Mouse (Mus musculus): ENCODE measurements around the gene Npc2. TPM values are rescaled to one million over a fixed set of nuclear protein-coding genes. Genes with fewer than 3 reads are reported as not detected.

Gene Npc2
- polyA plus RNA-seq (2015; fragmentation: Nextera tagmentation; extraction: Ambion mirVana), result 76.7 and 77.9 TPM in 2 replicates

- ATAC-seq, result peak; percentile 99
- peaks cover 22% of the 10 kb centered on the region for H3K4me1 ChIP-seq (replicated peaks)
Observed at GRCm38 (mm10) chr12:84772726-84773441, at the start of gene Npc2, which contains the start of gene Isca2. TSS of gene Npc2 (minus strand) at chr12:84773152. TSS of gene Isca2 (plus strand) at chr12:84773251.

GRCm38 (mm10) chr12:84819236-84820168, 46.5 kb upstream of the Npc2 start:
- H3K36me3 ChIP-seq, result no peaks in the 10 kb centered on the region
- H3K9me3 ChIP-seq, result no peaks in the 10 kb centered on the region
- no peak overlapping the region for H3K4me2 ChIP-seq (replicated peaks)
- no peak overlapping the region for H3K27ac ChIP-seq
- no peak overlapping the region for H3K9ac ChIP-seq
- WGBS, result 85% methylated on average over 13 of the region's 13 CpGs
- H3K4me1 ChIP-seq (replicated peaks), result no peaks in the 10 kb centered on the region
- no peak; the same call in 1 of the 2 replicates for ATAC-seq
- no peak overlapping the region for H3K4me3 ChIP-seq (replicated peaks)
- no peaks in the 10 kb centered on the region for H3K27me3 ChIP-seq (replicated peaks)

More at GRCm38 (mm10) chr12:84772726-84773441, at the start of gene Npc2, which contains the start of gene Isca2:
- peak within 1 kb of the TSS; percentile 94 for H3K27ac ChIP-seq
- H3K4me2 ChIP-seq (replicated peaks), result peak within 1 kb of the TSS; percentile 70
- no peaks in the 10 kb centered on the region for H3K27me3 ChIP-seq (replicated peaks)
- H3K36me3 ChIP-seq, result peaks cover 4% of the 10 kb centered on the region; the same call in 1 of the 2 replicates
- WGBS, result under 1% methylated on average over 50 of the region's 50 CpGs
- no peaks in the 10 kb centered on the region for H3K9me3 ChIP-seq
- H3K9ac ChIP-seq, result peak within 1 kb of the TSS; percentile 77
- H3K4me3 ChIP-seq (replicated peaks), result peak within 1 kb of the TSS; percentile 68

GRCm38 (mm10) chr12:84818496-84818895, 45.5 kb upstream of the Npc2 start:
- no peaks in the 10 kb centered on the region for H3K36me3 ChIP-seq
- no peaks in the 10 kb centered on the region for H3K4me1 ChIP-seq (replicated peaks)
- H3K9ac ChIP-seq, result no peak overlapping the region
- no peak overlapping the region for H3K4me3 ChIP-seq (replicated peaks)
- ATAC-seq, result no peak
- no peak overlapping the region for H3K27ac ChIP-seq
- H3K4me2 ChIP-seq (replicated peaks), result no peak overlapping the region
- H3K9me3 ChIP-seq, result no peaks in the 10 kb centered on the region
- H3K27me3 ChIP-seq (replicated peaks), result no peaks in the 10 kb centered on the region
- 72% methylated on average over 4 of the region's 4 CpGs for WGBS

GRCm38 (mm10) chr12:84814663-84815325, 41.8 kb upstream of the Npc2 start:
- Histone ChIP-seq H3K4me3 (replicated peaks) (no peak overlapping the region), H3K27ac (no peak overlapping the region), H3K9me3 (no peaks in the 10 kb centered on the region), H3K36me3 (no peaks in the 10 kb centered on the region), H3K4me1 (replicated peaks) (no peaks in the 10 kb centered on the region), H3K4me2 (replicated peaks) (no peak overlapping the region), H3K9ac (no peak overlapping the region), H3K27me3 (replicated peaks) (no peaks in the 10 kb centered on the region)
- ATAC-seq, result no peak
- 57% methylated on average over 3 of the region's 3 CpGs for WGBS

- H3K4me1 ChIP-seq (replicated peaks), result no peaks in the 10 kb centered on the region
- ATAC-seq, result no peak
- H3K9me3 ChIP-seq, result no peaks in the 10 kb centered on the region
- H3K4me3 ChIP-seq (replicated peaks), result no peak overlapping the region
- no peak overlapping the region for H3K27ac ChIP-seq
- H3K36me3 ChIP-seq, result no peaks in the 10 kb centered on the region
- H3K27me3 ChIP-seq (replicated peaks), result no peaks in the 10 kb centered on the region
- H3K4me2 ChIP-seq (replicated peaks), result no peak overlapping the region
- WGBS, result 47% methylated on average over 7 of the region's 7 CpGs
- H3K9ac ChIP-seq, result no peak overlapping the region
Observed at GRCm38 (mm10) chr12:84813773-84814172, 40.8 kb upstream of the Npc2 start.

- Histone ChIP-seq H3K4me3 (replicated peaks) (no peak overlapping the region), H3K27me3 (replicated peaks) (no peaks in the 10 kb centered on the region), H3K4me1 (replicated peaks) (no peaks in the 10 kb centered on the region), H3K9ac (no peak overlapping the region), H3K4me2 (replicated peaks) (no peak overlapping the region), H3K27ac (no peak overlapping the region), H3K36me3 (no peaks in the 10 kb centered on the region), H3K9me3 (no peaks in the 10 kb centered on the region)
- ATAC-seq, result no peak
- 57% methylated on average over 3 of the region's 3 CpGs for WGBS
Observed at GRCm38 (mm10) chr12:84812004-84812403, 39.1 kb upstream of the Npc2 start.

- Histone ChIP-seq H3K4me2 (replicated peaks) (no peak overlapping the region), H3K27me3 (replicated peaks) (no peaks in the 10 kb centered on the region)
- 52% methylated on average over 4 of the region's 4 CpGs for WGBS
Observed at GRCm38 (mm10) chr12:84811510-84811909, 38.6 kb upstream of the Npc2 start.

GRCm38 (mm10) chr12:84810810-84811209, 37.9 kb upstream of the Npc2 start:
- no peaks in the 10 kb centered on the region for H3K27me3 ChIP-seq (replicated peaks)
- 71% methylated on average over 1 of the region's 1 CpGs for WGBS
- 0 out of 2 replicates have a peak, but pooled peaks have one; percentile 16 for ATAC-seq

More at GRCm38 (mm10) chr12:84811510-84811909, 38.6 kb upstream of the Npc2 start:
- Histone ChIP-seq H3K9me3 (no peaks in the 10 kb centered on the region), H3K4me3 (replicated peaks) (no peak overlapping the region), H3K9ac (no peak overlapping the region), H3K36me3 (no peaks in the 10 kb centered on the region), H3K27ac (no peak overlapping the region), H3K4me1 (replicated peaks) (no peaks in the 10 kb centered on the region; the same call in 1 of the 2 replicates)
- no peak for ATAC-seq

GRCm38 (mm10) chr12:84809033-84809432, 36.1 kb upstream of the Npc2 start:
- Histone ChIP-seq H3K4me3 (replicated peaks) (no peak overlapping the region), H3K4me2 (replicated peaks) (no peak overlapping the region), H3K4me1 (replicated peaks) (peaks cover 11% of the 10 kb centered on the region), H3K27ac (no peak overlapping the region), H3K9ac (no peak overlapping the region), H3K36me3 (no peaks in the 10 kb centered on the region), H3K27me3 (replicated peaks) (no peaks in the 10 kb centered on the region), H3K9me3 (no peaks in the 10 kb centered on the region)
- 80% methylated on average over 6 of the region's 6 CpGs for WGBS
- ATAC-seq, result no peak

More at GRCm38 (mm10) chr12:84810810-84811209, 37.9 kb upstream of the Npc2 start:
- Histone ChIP-seq H3K4me3 (replicated peaks) (no peak overlapping the region), H3K4me2 (replicated peaks) (no peak overlapping the region), H3K36me3 (no peaks in the 10 kb centered on the region), H3K9ac (no peak overlapping the region), H3K9me3 (no peaks in the 10 kb centered on the region), H3K4me1 (replicated peaks) (peaks cover 2% of the 10 kb centered on the region), H3K27ac (no peak overlapping the region)

GRCm38 (mm10) chr12:84807351-84807750, 34.4 kb upstream of the Npc2 start:
- ATAC-seq, result no peak
- no peak overlapping the region for H3K27ac ChIP-seq
- H3K36me3 ChIP-seq, result no peaks in the 10 kb centered on the region
- no peak overlapping the region for H3K9ac ChIP-seq
- peaks cover 11% of the 10 kb centered on the region for H3K4me1 ChIP-seq (replicated peaks)
- H3K4me2 ChIP-seq (replicated peaks), result no peak overlapping the region
- H3K4me3 ChIP-seq (replicated peaks), result no peak overlapping the region
- WGBS, result 80% methylated on average over 13 of the region's 13 CpGs
- H3K27me3 ChIP-seq (replicated peaks), result no peaks in the 10 kb centered on the region
- no peaks in the 10 kb centered on the region for H3K9me3 ChIP-seq

GRCm38 (mm10) chr12:84806726-84807125, 33.8 kb upstream of the Npc2 start:
- no peak overlapping the region; the same call in 1 of the 2 replicates for H3K4me2 ChIP-seq (replicated peaks)
- ATAC-seq, result peak; percentile 35

GRCm38 (mm10) chr12:84806010-84806409, 33.1 kb upstream of the Npc2 start:
- ATAC-seq, result peak; percentile 71

More at GRCm38 (mm10) chr12:84806726-84807125, 33.8 kb upstream of the Npc2 start:
- no peaks in the 10 kb centered on the region for H3K36me3 ChIP-seq
- 53% methylated on average over 5 of the region's 5 CpGs for WGBS
- H3K9ac ChIP-seq, result no peak overlapping the region
- H3K27ac ChIP-seq, result no peak overlapping the region
- peaks cover 11% of the 10 kb centered on the region for H3K4me1 ChIP-seq (replicated peaks)
- H3K4me3 ChIP-seq (replicated peaks), result no peak overlapping the region
- H3K9me3 ChIP-seq, result no peaks in the 10 kb centered on the region
- H3K27me3 ChIP-seq (replicated peaks), result no peaks in the 10 kb centered on the region

More at GRCm38 (mm10) chr12:84806010-84806409, 33.1 kb upstream of the Npc2 start:
- Histone ChIP-seq H3K27ac (peak overlapping the region; percentile 56), H3K4me2 (replicated peaks) (peak overlapping the region; percentile 17), H3K4me1 (replicated peaks) (peaks cover 11% of the 10 kb centered on the region), H3K27me3 (replicated peaks) (no peaks in the 10 kb centered on the region), H3K9ac (no peak overlapping the region), H3K4me3 (replicated peaks) (no peak overlapping the region), H3K36me3 (no peaks in the 10 kb centered on the region), H3K9me3 (no peaks in the 10 kb centered on the region)
- 61% methylated on average over 1 of the region's 1 CpGs for WGBS
